Mouse (Mus musculus) embryonic facial prominence, embryonic 12.5 days (tissue): Measurements from ENCODE around the gene Pnkp. TPM values are rescaled to one million over a fixed set of nuclear protein-coding genes. Genes with fewer than 3 reads are reported as not detected.

Source experiments
- ATAC-seq: fragments of 200-750 bp; cut with Nextera tagmentation; 2 replicates; pipeline ENCODE4 v1.8.0; 2017; ENCODE audit not compliant: insufficient number of reproducible peaks, insufficient read depth, low FRiP score, low TSS enrichment
- H3K27ac ChIP-seq: fragments of 300-500 bp; sonication (generic); 2 replicates; pipeline ENCODE4 v1.5.1; 2016; ENCODE audit warnings: mild to moderate bottlenecking
- H3K27me3 ChIP-seq: fragments of 300-500 bp; sonication (generic); 2 replicates; pipeline ENCODE4 v1.6.1; 2016; ENCODE audit warnings: mild to moderate bottlenecking, moderate library complexity
- H3K36me3 ChIP-seq: fragments of 300-500 bp; sonication (generic); 2 replicates; pipeline ENCODE4 v1.6.1; 2016; ENCODE audit warnings: mild to moderate bottlenecking
- H3K4me1 ChIP-seq: fragments of 300-500 bp; sonication (generic); 2 replicates; pipeline ENCODE4 v1.6.1; 2016
- H3K4me2 ChIP-seq: fragments of 300-500 bp; sonication (generic); replicated peaks from 2 replicates; pipeline ENCODE4 v1.6.1; 2016; ENCODE audit warnings: mild to moderate bottlenecking, moderate library complexity
- H3K4me3 ChIP-seq: fragments of 300-500 bp; sonication (generic); 2 replicates; pipeline ENCODE4 v1.5.1; 2016; ENCODE audit warnings: mild to moderate bottlenecking
- H3K9ac ChIP-seq: fragments of 300-500 bp; sonication (generic); 2 replicates; pipeline ENCODE4 v1.6.1; 2016; ENCODE audit warnings: mild to moderate bottlenecking, moderate library complexity
- H3K9me3 ChIP-seq: fragments of 300-500 bp; sonication (generic); 2 replicates; pipeline ENCODE4 v1.6.1; 2016; ENCODE audit warnings: mild to moderate bottlenecking, moderate library complexity
- WGBS: fragments of 180-500 bp; shearing (Covaris S2); methylation state at CpG from one replicate; pipeline ENCODE4 v1.1.7; 2016; 5-methylcytosine and 5-hydroxymethylcytosine counted together
- polyA plus RNA-seq: library from polyadenylated mRNA; unstranded; fragments of >200 nt; fragmentation: Nextera tagmentation; extraction: Ambion mirVana; gene quantifications from 2 replicates; pipeline ENCODE4 v1.2.1, GENCODE M21; 2016

Gene Pnkp
- polyA plus RNA-seq, 1 experiment from 2014 or later: 30.4 TPM

DNA sequence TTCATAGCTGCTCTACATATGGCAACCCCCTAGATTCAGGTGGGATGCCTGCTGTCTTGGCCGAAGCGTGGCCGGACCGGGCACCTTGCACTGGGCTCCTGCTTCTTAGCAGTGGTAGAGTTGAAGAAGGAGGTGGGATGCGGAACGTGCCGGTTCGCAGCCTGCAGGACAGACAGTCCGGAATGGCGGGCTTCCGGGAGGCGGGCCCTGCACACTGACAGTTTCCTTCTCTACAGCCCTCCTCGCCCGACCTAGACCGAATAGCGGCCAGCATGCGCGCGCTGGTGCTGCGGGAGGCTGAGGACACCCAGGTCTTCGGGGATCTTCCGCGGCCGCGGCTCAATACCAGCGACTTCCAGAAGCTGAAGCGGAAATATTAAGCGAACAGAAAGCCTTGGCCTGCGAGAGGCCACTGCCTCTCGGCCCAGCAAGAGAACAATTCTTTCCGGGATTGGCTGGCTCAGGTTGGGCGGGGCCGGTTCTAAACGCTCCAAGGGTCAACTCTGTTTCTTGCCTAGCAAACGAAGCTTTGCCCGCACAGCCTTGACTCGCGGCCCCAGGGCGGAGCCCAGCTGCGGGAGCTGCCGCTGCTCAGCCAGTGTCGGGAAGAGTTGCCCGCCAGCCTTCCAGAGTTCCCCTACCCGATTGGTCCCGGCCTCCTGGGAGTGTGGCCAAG lies 2.4 kb upstream of the Pnkp start:
- Histone ChIP-seq H3K27me3 (no peaks in the 10 kb centered on the region), H3K4me3 (peak overlapping the region; percentile 44), H3K36me3 (peaks cover 13% of the 10 kb centered on the region; the same call in 1 of the 2 replicates), H3K4me2 (peak overlapping the region; percentile 74), H3K27ac (peak overlapping the region; percentile 89), H3K9ac (peak overlapping the region; percentile 54), H3K9me3 (no peaks in the 10 kb centered on the region), H3K4me1 (peaks cover 42% of the 10 kb centered on the region)
- ATAC-seq: 0 out of 2 replicates have a peak, but pooled peaks have one; percentile 11
- WGBS: 2% methylated on average over 45 of the region's 45 CpGs

GRCm38 (mm10) chr7:44855036-44855435 lies 1.9 kb upstream of the Pnkp start:
- no peak for ATAC-seq
- Histone ChIP-seq H3K4me1 (peaks cover 42% of the 10 kb centered on the region), H3K9me3 (no peaks in the 10 kb centered on the region), H3K36me3 (peaks cover 13% of the 10 kb centered on the region; the same call in 1 of the 2 replicates), H3K4me3 (peak overlapping the region; percentile 44), H3K9ac (peak overlapping the region; percentile 54), H3K27me3 (no peaks in the 10 kb centered on the region), H3K4me2 (peak overlapping the region; percentile 74), H3K27ac (peak overlapping the region; percentile 89)
- 43% methylated on average over 10 of the region's 10 CpGs for WGBS

GRCm38 (mm10) chr7:44856265-44856916 lies 548 bp upstream of the Pnkp start:
- Histone ChIP-seq H3K9me3 (no peaks in the 10 kb centered on the region), H3K4me3 (peak overlapping the region; percentile 75), H3K4me2 (peak overlapping the region; percentile 80), H3K9ac (no peak overlapping the region), H3K4me1 (peaks cover 40% of the 10 kb centered on the region), H3K27ac (peak overlapping the region; percentile 92), H3K36me3 (peaks cover 12% of the 10 kb centered on the region; the same call in 1 of the 2 replicates), H3K27me3 (no peaks in the 10 kb centered on the region)
- 61% methylated on average over 9 of the region's 9 CpGs for WGBS
- ATAC-seq: no peak

DNA sequence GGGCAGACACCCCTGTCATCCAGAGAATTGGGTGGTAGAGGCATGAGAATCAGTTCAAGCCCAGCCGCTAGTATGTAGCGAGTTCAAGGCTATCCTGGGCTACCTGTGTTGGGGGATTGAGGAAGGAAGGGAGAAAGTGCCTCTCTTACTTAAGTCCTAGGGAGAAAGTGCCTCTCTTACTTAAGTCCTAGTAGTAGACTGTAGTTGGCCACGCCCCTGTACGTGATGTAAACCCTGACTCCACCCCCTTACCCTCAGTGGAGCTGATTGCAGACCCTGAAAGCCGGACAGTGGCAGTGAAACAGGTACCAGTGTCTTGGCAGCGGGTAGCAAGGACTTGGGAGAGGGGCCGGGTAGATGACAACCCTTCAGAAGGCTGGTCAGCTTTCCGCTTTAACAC lies 966 bp downstream of the Pnkp start:
- peak overlapping the region; percentile 75 for H3K4me3 ChIP-seq
- H3K27me3 ChIP-seq: no peaks in the 10 kb centered on the region
- no peaks in the 10 kb centered on the region for H3K9me3 ChIP-seq
- H3K27ac ChIP-seq: peak overlapping the region; percentile 92; the same call in 1 of the 2 replicates
- H3K4me1 ChIP-seq: peaks cover 34% of the 10 kb centered on the region
- 30% methylated on average over 8 of the region's 8 CpGs for WGBS
- peak overlapping the region; percentile 80 for H3K4me2 ChIP-seq
- peak overlapping the region; percentile 78 for H3K9ac ChIP-seq
- H3K36me3 ChIP-seq: peaks cover 18% of the 10 kb centered on the region
- ATAC-seq: no peak

DNA sequence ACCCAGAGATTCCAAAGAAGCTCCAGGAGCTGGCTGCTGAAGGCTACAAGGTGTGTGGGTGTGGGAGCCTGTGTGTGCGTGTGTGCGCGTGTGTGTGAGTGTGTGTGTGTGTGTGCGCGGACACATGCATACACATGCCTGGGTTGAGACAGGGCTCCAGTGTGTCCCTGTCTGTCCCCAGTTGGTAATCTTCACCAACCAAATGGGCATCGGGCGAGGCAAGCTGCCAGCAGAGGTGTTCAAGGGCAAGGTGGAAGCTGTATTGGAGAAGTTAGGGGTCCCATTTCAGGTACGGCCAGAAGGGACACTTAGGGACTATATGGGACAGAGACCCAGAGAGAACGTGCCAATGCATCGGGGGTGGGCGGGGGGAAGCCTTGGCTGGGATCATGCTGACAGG lies 3.0 kb downstream of the Pnkp start:
- H3K27me3 ChIP-seq: no peaks in the 10 kb centered on the region
- H3K9ac ChIP-seq: no peak overlapping the region
- H3K36me3 ChIP-seq: peaks cover 36% of the 10 kb centered on the region
- H3K4me2 ChIP-seq: no peak overlapping the region
- peaks cover 30% of the 10 kb centered on the region for H3K4me1 ChIP-seq
- no peaks in the 10 kb centered on the region for H3K9me3 ChIP-seq
- no peak overlapping the region for H3K27ac ChIP-seq
- H3K4me3 ChIP-seq: no peak overlapping the region
- ATAC-seq: no peak
- 91% methylated on average over 11 of the region's 11 CpGs for WGBS

GRCm38 (mm10) chr7:44860576-44861428 lies 3.9 kb downstream of the Pnkp start:
- H3K36me3 ChIP-seq: peaks cover 45% of the 10 kb centered on the region
- ATAC-seq: no peak
- H3K4me3 ChIP-seq: no peak overlapping the region
- peaks cover 36% of the 10 kb centered on the region for H3K4me1 ChIP-seq
- H3K9me3 ChIP-seq: no peaks in the 10 kb centered on the region
- no peaks in the 10 kb centered on the region for H3K27me3 ChIP-seq
- H3K9ac ChIP-seq: no peak overlapping the region
- no peak overlapping the region for H3K4me2 ChIP-seq
- H3K27ac ChIP-seq: peak overlapping the region; percentile 43; the same call in 1 of the 2 replicates
- 63% methylated on average over 22 of the region's 22 CpGs for WGBS

GRCm38 (mm10) chr7:44861429-44861816 lies 4.5 kb downstream of the Pnkp start:
- H3K36me3 ChIP-seq: peaks cover 52% of the 10 kb centered on the region
- ATAC-seq: no peak
- peak overlapping the region; percentile 43; the same call in 1 of the 2 replicates for H3K27ac ChIP-seq
- peaks cover 40% of the 10 kb centered on the region for H3K4me1 ChIP-seq
- WGBS: 80% methylated on average over 14 of the region's 14 CpGs
- H3K4me2 ChIP-seq: no peak overlapping the region
- no peak overlapping the region for H3K9ac ChIP-seq
- no peak overlapping the region for H3K4me3 ChIP-seq
- no peaks in the 10 kb centered on the region for H3K9me3 ChIP-seq
- no peaks in the 10 kb centered on the region for H3K27me3 ChIP-seq

- Histone ChIP-seq H3K9me3 (no peaks in the 10 kb centered on the region), H3K4me1 (peaks cover 47% of the 10 kb centered on the region), H3K36me3 (peaks cover 60% of the 10 kb centered on the region), H3K27me3 (no peaks in the 10 kb centered on the region), H3K4me3 (no peak overlapping the region), H3K9ac (no peak overlapping the region), H3K27ac (no peak overlapping the region), H3K4me2 (no peak overlapping the region)
- no peak for ATAC-seq
- 86% methylated on average over 8 of the region's 8 CpGs for WGBS
These were observed 5.5 kb downstream of the Pnkp start for GRCm38 (mm10) chr7:44862434-44862833.

- peaks cover 60% of the 10 kb centered on the region for H3K36me3 ChIP-seq
- ATAC-seq: no peak
- H3K4me1 ChIP-seq: peaks cover 49% of the 10 kb centered on the region
- no peak overlapping the region for H3K4me2 ChIP-seq
- WGBS: 91% methylated on average over 14 of the region's 14 CpGs
- no peak overlapping the region for H3K9ac ChIP-seq
- H3K27me3 ChIP-seq: no peaks in the 10 kb centered on the region
- H3K4me3 ChIP-seq: no peak overlapping the region
- no peak overlapping the region for H3K27ac ChIP-seq
- H3K9me3 ChIP-seq: no peaks in the 10 kb centered on the region
These were observed 6.3 kb downstream of the Pnkp start for GRCm38 (mm10) chr7:44863210-44863609.

DNA sequence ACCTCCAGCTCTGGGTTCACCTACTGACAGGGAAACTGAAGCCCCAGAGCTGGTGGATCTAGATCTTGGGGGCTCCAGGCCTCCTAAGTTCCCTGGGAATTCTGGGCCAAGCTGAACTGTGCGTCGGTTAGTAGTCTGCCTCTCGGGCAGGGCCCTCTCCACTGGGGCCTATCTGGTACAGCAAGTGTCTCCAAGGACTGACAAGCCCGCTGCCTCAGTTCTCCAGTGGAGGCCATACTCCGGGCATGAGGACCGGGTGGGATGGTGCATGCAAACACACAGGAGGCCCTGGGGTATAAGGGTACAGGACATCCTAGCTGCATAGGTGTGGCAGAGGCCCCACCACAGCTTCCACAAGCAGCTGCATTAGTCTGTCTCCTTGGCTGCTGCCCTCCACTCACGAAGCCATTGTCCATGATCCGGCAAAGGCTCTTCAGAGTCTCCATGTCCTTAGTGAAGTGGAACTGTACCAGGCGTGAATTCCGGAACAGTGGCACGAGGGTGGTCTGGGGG lies 7.1 kb downstream of the Pnkp start:
- no peak overlapping the region for H3K4me3 ChIP-seq
- 85% methylated on average over 11 of the region's 11 CpGs for WGBS

More for the DNA sequence above, 7.1 kb downstream of the Pnkp start:
- H3K27ac ChIP-seq: no peak overlapping the region
- no peak overlapping the region for H3K4me2 ChIP-seq
- no peak for ATAC-seq
- peaks cover 60% of the 10 kb centered on the region for H3K36me3 ChIP-seq
- H3K9ac ChIP-seq: no peak overlapping the region
- H3K9me3 ChIP-seq: no peaks in the 10 kb centered on the region
- H3K27me3 ChIP-seq: no peaks in the 10 kb centered on the region
- H3K4me1 ChIP-seq: peaks cover 46% of the 10 kb centered on the region
